Mouse (Mus musculus): ENCODE data around the gene Uaca. TPM values are rescaled to one million over a fixed set of nuclear protein-coding genes. Genes with fewer than 3 reads are reported as not detected.

Gene Uaca
- polyA plus RNA-seq, 1 experiment from 2014 or later, result 32.4 TPM

DNA sequence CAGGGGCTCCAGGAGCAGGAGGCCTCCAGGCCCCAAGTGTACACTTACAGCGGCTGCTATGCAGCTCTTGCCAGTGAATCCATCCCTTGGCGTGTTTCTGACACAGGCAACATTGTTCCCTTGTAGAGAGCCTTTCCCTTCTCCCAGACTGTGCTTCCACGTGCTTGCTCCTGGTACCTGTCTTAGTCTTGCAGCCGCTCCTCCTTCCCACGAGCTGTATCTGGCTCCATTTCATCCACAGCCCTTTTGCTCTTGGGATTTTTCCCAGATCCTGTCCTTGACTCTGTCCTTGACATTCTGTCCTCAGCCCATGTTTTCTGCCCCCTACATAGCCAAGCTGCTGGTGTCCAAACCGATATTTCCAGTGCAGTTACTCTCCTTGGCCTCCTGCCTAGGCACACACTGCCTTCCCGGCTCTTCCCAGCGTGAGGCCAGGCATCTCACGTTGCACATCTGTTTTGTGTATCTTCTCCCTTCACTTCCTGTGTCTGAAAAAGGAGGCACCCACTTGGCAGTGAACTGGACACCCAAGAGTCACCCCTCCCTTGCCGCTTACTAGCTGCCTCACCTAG lies 34.8 kb upstream of the Uaca start:
- WGBS, result 80% methylated on average over 10 of the region's 10 CpGs
- H3K4me3 ChIP-seq (replicated peaks), result no peak overlapping the region
- no peak overlapping the region for H3K27ac ChIP-seq
- H3K9me3 ChIP-seq, result no peaks in the 10 kb centered on the region
- no peaks in the 10 kb centered on the region for H3K4me1 ChIP-seq
- H3K36me3 ChIP-seq (replicated peaks), result no peaks in the 10 kb centered on the region
- H3K27me3 ChIP-seq, result no peaks in the 10 kb centered on the region
- H3K9ac ChIP-seq, result no peak overlapping the region
- no peak overlapping the region for H3K4me2 ChIP-seq
- ATAC-seq (ENCODE audit: low FRiP score), result no peak

- Histone ChIP-seq H3K27ac (no peak overlapping the region), H3K36me3 (replicated peaks) (no peaks in the 10 kb centered on the region), H3K9me3 (no peaks in the 10 kb centered on the region), H3K9ac (no peak overlapping the region), H3K27me3 (no peaks in the 10 kb centered on the region), H3K4me1 (0 out of 2 replicates have a peak, but pooled peaks cover 4% of the 10 kb centered on the region), H3K4me3 (replicated peaks) (no peak overlapping the region), H3K4me2 (no peak overlapping the region)
- 68% methylated on average over 2 of the region's 2 CpGs for WGBS
- ATAC-seq (ENCODE audit: low FRiP score), result no peak
These were observed 29.2 kb upstream of the Uaca start for GRCm38 (mm10) chr9:60765181-60765580.

DNA sequence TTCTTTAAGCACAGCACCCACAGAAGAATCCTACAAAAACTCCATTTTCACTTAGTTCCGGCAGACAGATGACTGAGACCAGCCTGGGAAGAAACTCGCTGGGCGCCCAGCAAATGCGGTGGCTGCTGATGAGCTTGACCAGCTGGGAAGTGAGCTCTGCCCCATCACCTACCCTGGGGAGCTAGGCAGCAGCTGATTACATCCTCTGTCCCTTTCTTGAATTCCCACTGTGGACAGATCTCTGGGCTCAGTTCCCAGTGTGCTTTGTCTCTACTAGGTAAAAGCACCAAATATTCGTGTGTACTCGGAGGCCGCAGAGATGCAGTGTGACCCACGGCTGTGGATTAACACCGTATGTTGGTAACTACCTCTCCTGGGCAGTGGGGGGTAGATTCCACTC lies 25.9 kb upstream of the Uaca start:
- no peaks in the 10 kb centered on the region for H3K9me3 ChIP-seq
- 0 out of 2 replicates have a peak, but pooled peaks cover 4% of the 10 kb centered on the region for H3K4me1 ChIP-seq
- H3K4me3 ChIP-seq (replicated peaks), result no peak overlapping the region
- WGBS, result 86% methylated on average over 9 of the region's 9 CpGs
- H3K27ac ChIP-seq, result no peak overlapping the region
- H3K27me3 ChIP-seq, result no peaks in the 10 kb centered on the region
- no peak for ATAC-seq (ENCODE audit: low FRiP score)
- H3K9ac ChIP-seq, result no peak overlapping the region
- H3K4me2 ChIP-seq, result no peak overlapping the region
- H3K36me3 ChIP-seq (replicated peaks), result no peaks in the 10 kb centered on the region

DNA sequence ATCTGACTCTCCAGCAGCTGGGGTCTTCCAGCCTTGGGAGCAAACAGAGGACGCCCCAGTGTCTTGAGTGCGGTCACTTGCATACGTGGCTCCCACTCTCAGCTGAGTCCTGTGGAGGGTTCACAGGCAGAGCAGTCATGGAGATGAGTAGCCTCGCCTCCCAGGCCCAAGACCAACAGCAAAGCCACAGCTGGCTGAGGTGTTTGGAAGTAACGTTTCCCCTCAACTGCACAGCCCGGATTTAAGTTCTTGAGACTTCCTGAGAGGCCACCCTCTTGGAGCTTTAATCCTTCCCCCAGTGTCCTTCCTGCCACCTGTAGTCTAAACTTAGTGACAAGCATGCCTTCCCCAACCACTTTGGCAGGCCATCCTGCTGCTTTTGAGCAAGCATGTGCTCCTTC lies 24.6 kb upstream of the Uaca start:
- no peaks in the 10 kb centered on the region for H3K36me3 ChIP-seq (replicated peaks)
- H3K4me2 ChIP-seq, result no peak overlapping the region
- ATAC-seq (ENCODE audit: low FRiP score), result no peak
- H3K4me3 ChIP-seq (replicated peaks), result no peak overlapping the region
- H3K4me1 ChIP-seq, result 0 out of 2 replicates have a peak, but pooled peaks cover 4% of the 10 kb centered on the region
- WGBS, result 76% methylated on average over 6 of the region's 6 CpGs
- 0 out of 2 replicates have a peak overlapping the region, but pooled peaks have one; percentile 5 for H3K27ac ChIP-seq
- H3K9me3 ChIP-seq, result no peaks in the 10 kb centered on the region
- no peak overlapping the region for H3K9ac ChIP-seq
- no peaks in the 10 kb centered on the region for H3K27me3 ChIP-seq

DNA sequence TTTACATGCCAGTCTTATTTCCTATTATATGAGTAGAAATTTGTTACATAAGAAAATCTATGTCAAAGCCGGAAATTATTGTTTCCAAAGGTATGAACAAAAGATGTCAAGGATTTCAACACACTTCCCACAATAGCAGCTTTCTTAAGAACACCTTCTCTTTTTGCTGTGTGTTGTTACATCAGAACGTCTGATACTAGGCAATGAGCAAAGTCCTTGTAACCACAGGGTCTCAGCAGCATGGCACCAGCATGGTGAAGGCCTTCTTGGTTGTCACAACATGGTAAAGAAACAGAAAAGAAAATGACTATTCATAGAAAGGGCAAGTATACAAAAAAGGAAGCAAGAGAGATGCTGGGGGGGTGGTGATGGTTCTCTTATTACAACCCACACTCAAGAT lies 20.6 kb upstream of the Uaca start:
- no peaks in the 10 kb centered on the region for H3K4me1 ChIP-seq
- no peaks in the 10 kb centered on the region for H3K27me3 ChIP-seq
- no peak overlapping the region for H3K4me2 ChIP-seq
- H3K4me3 ChIP-seq (replicated peaks), result no peak overlapping the region
- H3K36me3 ChIP-seq (replicated peaks), result no peaks in the 10 kb centered on the region
- no peak overlapping the region for H3K27ac ChIP-seq
- no peak for ATAC-seq (ENCODE audit: low FRiP score)
- no peak overlapping the region for H3K9ac ChIP-seq
- no peaks in the 10 kb centered on the region for H3K9me3 ChIP-seq
- 76% methylated on average over 2 of the region's 2 CpGs for WGBS

DNA sequence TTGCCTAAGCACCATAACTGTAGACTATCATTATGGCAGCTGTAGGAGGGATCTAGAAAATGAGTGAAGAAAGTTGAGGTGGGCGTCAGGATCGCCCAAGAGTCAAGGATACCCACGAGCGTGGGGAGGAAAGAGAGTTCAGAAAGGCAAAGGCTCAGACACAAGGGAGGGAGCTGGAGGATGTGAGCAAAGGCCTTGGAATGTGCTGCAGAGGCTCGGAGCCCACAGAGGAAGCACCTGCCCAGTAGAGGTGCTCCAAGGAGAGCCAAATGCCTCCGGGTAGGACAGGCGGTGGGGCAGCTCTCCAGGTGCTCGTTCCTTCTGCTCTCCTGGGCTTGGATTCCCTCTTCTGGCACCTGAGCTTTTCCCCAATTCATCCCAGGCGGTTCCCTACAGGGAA lies 17.4 kb upstream of the Uaca start:
- no peak overlapping the region for H3K9ac ChIP-seq
- no peak for ATAC-seq (ENCODE audit: low FRiP score)
- H3K27me3 ChIP-seq, result no peaks in the 10 kb centered on the region
- no peak overlapping the region for H3K4me3 ChIP-seq (replicated peaks)
- H3K9me3 ChIP-seq, result no peaks in the 10 kb centered on the region
- peaks cover 8% of the 10 kb centered on the region for H3K4me1 ChIP-seq
- no peak overlapping the region for H3K4me2 ChIP-seq
- H3K36me3 ChIP-seq (replicated peaks), result no peaks in the 10 kb centered on the region
- WGBS, result 89% methylated on average over 9 of the region's 9 CpGs
- no peak overlapping the region for H3K27ac ChIP-seq

DNA sequence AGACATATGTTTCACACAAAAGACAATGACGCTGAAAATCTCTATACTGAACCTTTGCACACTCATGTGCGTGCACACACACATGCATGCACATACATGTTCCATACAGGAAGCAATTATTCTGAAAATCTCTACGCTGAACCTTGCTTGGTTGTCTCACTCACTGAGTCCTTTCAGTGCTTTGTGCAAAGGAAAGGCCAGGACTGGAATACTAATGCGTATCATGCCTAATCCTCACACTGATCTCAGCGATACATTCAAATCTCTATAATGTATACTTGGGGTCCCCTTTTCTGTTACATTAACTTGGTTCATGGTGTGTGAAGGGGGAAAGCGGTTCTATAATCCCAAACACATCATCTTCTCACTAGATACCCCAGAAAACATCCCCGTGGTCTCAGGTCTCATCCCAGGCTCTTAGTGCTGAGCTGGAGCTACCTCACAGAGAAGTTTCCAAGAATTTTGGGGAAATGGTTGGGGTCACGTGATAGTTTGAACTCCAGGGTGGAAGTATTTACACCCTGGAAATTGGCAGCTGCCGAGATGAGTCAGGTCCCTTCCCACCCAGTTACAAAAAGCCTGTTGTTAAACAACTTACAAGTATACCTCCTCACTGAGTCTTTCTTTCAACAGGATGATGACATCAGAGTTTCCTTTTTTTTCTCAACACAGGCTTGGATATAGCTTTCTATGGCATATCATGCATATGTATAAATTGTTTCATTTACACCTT lies 12.1 kb upstream of the Uaca start:
- Histone ChIP-seq H3K4me3 (replicated peaks) (no peak overlapping the region), H3K9me3 (no peaks in the 10 kb centered on the region), H3K9ac (no peak overlapping the region), H3K27me3 (0 out of 2 replicates have a peak, but pooled peaks cover 8% of the 10 kb centered on the region), H3K27ac (peak overlapping the region; percentile 53; the same call in 1 of the 2 replicates), H3K4me2 (no peak overlapping the region), H3K4me1 (peaks cover 15% of the 10 kb centered on the region), H3K36me3 (replicated peaks) (no peaks in the 10 kb centered on the region)
- peak; percentile 44; the same call in 1 of the 2 replicates for ATAC-seq (ENCODE audit: low FRiP score)
- 57% methylated on average over 9 of the region's 9 CpGs for WGBS

DNA sequence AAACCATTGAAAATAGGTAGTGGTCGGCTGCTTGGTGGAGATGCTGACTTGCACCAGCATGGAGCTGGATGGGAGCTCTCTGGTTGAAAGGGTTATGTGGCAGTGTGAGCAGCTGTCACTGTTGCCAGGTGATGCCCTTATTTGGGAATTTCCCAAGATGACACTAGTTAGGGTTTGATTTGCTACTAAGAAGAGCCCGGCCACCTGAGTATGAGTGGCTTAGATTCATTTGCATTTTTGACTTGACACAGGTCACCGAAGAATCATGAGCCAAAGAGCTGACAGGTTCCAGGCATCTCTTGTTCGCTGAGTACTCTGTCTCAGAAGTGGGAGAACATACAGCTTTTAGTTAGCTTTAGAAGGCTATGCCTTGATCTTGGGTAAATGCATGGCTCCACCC lies 9.3 kb upstream of the Uaca start:
- Histone ChIP-seq H3K9ac (no peak overlapping the region), H3K9me3 (no peaks in the 10 kb centered on the region), H3K4me1 (peaks cover 15% of the 10 kb centered on the region), H3K27ac (no peak overlapping the region), H3K27me3 (0 out of 2 replicates have a peak, but pooled peaks cover 8% of the 10 kb centered on the region), H3K4me2 (no peak overlapping the region), H3K36me3 (replicated peaks) (no peaks in the 10 kb centered on the region), H3K4me3 (replicated peaks) (no peak overlapping the region)
- WGBS, result 68% methylated on average over 4 of the region's 4 CpGs
- ATAC-seq (ENCODE audit: low FRiP score), result no peak

- H3K27me3 ChIP-seq, result peaks cover 9% of the 10 kb centered on the region
- no peak overlapping the region for H3K4me2 ChIP-seq
- H3K36me3 ChIP-seq (replicated peaks), result no peaks in the 10 kb centered on the region
- H3K4me3 ChIP-seq (replicated peaks), result no peak overlapping the region
- H3K9ac ChIP-seq, result no peak overlapping the region
- ATAC-seq (ENCODE audit: low FRiP score), result no peak
- WGBS, result 41% methylated on average over 2 of the region's 2 CpGs
- H3K27ac ChIP-seq, result no peak overlapping the region
- no peaks in the 10 kb centered on the region for H3K4me1 ChIP-seq
- H3K9me3 ChIP-seq, result no peaks in the 10 kb centered on the region
These were observed 6.7 kb upstream of the Uaca start for GRCm38 (mm10) chr9:60787517-60788110.

DNA sequence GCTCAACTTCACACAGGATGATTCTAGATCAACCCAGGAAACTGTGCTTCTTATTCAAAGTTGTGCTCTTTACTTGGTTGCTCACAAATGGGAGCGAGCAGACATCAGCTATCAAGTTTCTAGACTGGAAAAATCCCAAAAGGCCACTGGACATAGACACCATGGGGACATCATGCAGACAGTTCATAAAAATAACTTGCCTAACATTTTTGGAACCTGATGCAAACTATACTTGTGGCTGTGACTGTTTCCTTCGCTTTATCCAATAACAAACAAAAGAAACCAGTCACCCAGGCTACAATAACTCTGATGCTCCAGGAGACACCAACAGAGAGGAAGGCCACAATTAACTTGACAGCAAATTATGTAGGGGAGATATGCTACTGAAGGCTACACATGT lies 4.1 kb upstream of the Uaca start:
- no peaks in the 10 kb centered on the region for H3K36me3 ChIP-seq (replicated peaks)
- H3K4me1 ChIP-seq, result peaks cover 6% of the 10 kb centered on the region
- ATAC-seq (ENCODE audit: low FRiP score), result no peak
- no peak overlapping the region for H3K4me2 ChIP-seq
- no peak overlapping the region for H3K27ac ChIP-seq
- WGBS, result 86% methylated on average over 2 of the region's 2 CpGs
- H3K9ac ChIP-seq, result no peak overlapping the region
- no peaks in the 10 kb centered on the region for H3K9me3 ChIP-seq
- H3K27me3 ChIP-seq, result peaks cover 8% of the 10 kb centered on the region
- H3K4me3 ChIP-seq (replicated peaks), result no peak overlapping the region

GRCm38 (mm10) chr9:60794841-60795351 lies 554 bp downstream of the Uaca start:
- Histone ChIP-seq H3K27ac (no peak overlapping the region), H3K4me2 (peak overlapping the region; percentile 92), H3K4me1 (peaks cover 10% of the 10 kb centered on the region), H3K9me3 (no peaks in the 10 kb centered on the region), H3K36me3 (replicated peaks) (no peaks in the 10 kb centered on the region), H3K9ac (peak overlapping the region; percentile 78), H3K27me3 (peaks cover 8% of the 10 kb centered on the region), H3K4me3 (replicated peaks) (peak overlapping the region; percentile 76)
- no peak for ATAC-seq (ENCODE audit: low FRiP score)
- WGBS, result 3% methylated on average over 30 of the region's 30 CpGs

- peaks cover 10% of the 10 kb centered on the region for H3K4me1 ChIP-seq
- no peak overlapping the region for H3K27ac ChIP-seq
- no peak overlapping the region for H3K9ac ChIP-seq
- 91% methylated on average over 7 of the region's 7 CpGs for WGBS
- peaks cover 8% of the 10 kb centered on the region for H3K27me3 ChIP-seq
- H3K9me3 ChIP-seq, result no peaks in the 10 kb centered on the region
- no peak for ATAC-seq (ENCODE audit: low FRiP score)
- peak overlapping the region; percentile 2; the same call in 1 of the 2 replicates for H3K4me2 ChIP-seq
- H3K36me3 ChIP-seq (replicated peaks), result no peaks in the 10 kb centered on the region
- H3K4me3 ChIP-seq (replicated peaks), result no peak overlapping the region
These were observed 1.7 kb downstream of the Uaca start for GRCm38 (mm10) chr9:60796076-60796475.
